Mouse (Mus musculus): Measurements from ENCODE around the gene Hspa12a.

DNA sequence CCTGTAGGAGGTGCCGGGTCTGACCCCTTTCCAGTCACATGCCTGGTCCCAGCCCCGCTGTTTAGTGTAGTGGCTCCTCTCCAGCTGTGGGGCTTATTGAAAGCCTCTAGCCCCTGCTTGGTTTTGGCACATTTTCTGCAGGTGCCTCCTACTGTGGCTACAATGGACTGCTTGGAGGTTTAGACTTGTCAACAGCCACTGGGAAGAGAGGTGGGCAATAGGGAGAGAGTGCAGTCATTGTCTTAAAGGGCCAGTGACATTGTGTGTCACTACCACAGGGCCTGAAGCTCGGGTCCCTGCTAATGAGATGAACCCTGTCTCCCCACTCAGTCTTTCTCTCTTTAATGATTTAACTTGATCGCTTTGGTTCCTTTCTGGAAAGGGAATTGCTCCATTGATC lies 10.4 kb downstream of the Hspa12a start:
- no peak for TF ChIP-seq MAFK (IDR thresholded peaks at IDR 0.05; ENCODE audit: insufficient read depth, low read depth, low read length)
- TF ChIP-seq CHD2 (IDR thresholded peaks at IDR 0.05; ENCODE audit: low read depth, low read length), result no peak
